Mouse (Mus musculus): ENCODE measurements around the gene Myo9b. TPM values are rescaled to one million over a fixed set of nuclear protein-coding genes. Genes with fewer than 3 reads are reported as not detected.
A peak's percentile ranks its signal among the peaks of the same experiment; 100 is the strongest.
"Not testable (repeated sequence)": the region's sequence is repeated elsewhere in the genome, so short reads cannot be mapped to it uniquely, and the experiment has no call there.

The Myo9b gene
- total RNA-seq, 2 experiments from 2014 or later: 33.7 to 33.8 TPM

- Histone ChIP-seq H3K27ac (no peak overlapping the region), H3K4me3 (no peak overlapping the region)
- no peak for TF ChIP-seq CTCF (conservative IDR thresholded peaks at IDR 0.05)
- DNase-seq (ENCODE audit: low spot score in 2 of 2): no peak
Observed at GRCm38 (mm10) chr8:71282621-71283020, 10.1 kb downstream of the Myo9b start.

GRCm38 (mm10) chr8:71286223-71286622 lies 13.7 kb downstream of the Myo9b start:
- H3K27ac ChIP-seq; DNase-seq (ENCODE audit: low spot score in 2 of 2); H3K4me3 ChIP-seq: not testable (repeated sequence)

- Histone ChIP-seq H3K27ac (no peak overlapping the region), H3K4me3 (no peak overlapping the region)
- peak; percentile 57 for TF ChIP-seq CTCF (conservative IDR thresholded peaks at IDR 0.05)
- DNase-seq (ENCODE audit: low spot score in 2 of 2): no peak
Observed at GRCm38 (mm10) chr8:71288441-71288949, 16.0 kb downstream of the Myo9b start.

DNA sequence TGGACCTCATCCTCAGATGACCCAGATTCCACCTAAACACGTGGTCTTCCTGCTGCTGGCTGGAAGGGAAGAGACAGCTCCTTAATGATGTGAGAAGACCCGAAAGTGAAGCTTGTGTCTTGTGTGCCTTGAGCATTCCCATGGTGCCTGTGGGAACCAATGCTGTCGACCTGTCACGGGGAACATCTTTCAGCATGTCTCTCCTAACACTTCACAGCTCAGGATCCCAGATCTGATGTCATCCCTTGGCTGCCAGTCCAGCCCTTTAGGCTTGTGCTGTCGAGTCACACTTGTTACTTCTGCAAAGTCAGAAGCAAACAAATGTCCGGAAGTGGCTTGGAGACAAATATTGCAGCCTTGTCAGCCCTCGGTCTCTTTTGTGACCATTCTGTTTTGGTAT lies 16.6 kb downstream of the Myo9b start:
- TF ChIP-seq CTCF (conservative IDR thresholded peaks at IDR 0.05): no peak
- Histone ChIP-seq H3K27ac (no peak overlapping the region), H3K4me3 (no peak overlapping the region)
- no peak for DNase-seq (ENCODE audit: low spot score in 2 of 2)

GRCm38 (mm10) chr8:71290211-71290610 lies 17.7 kb downstream of the Myo9b start:
- no peak for TF ChIP-seq CTCF (conservative IDR thresholded peaks at IDR 0.05)
- Histone ChIP-seq H3K4me3 (no peak overlapping the region), H3K27ac (no peak overlapping the region)
- DNase-seq (ENCODE audit: low spot score in 2 of 2): no peak

- no peak overlapping the region for H3K4me3 ChIP-seq
- TF ChIP-seq CTCF (conservative IDR thresholded peaks at IDR 0.05): no peak
- no peak for DNase-seq (ENCODE audit: low spot score in 2 of 2)
- no peak overlapping the region for H3K27ac ChIP-seq
Observed at GRCm38 (mm10) chr8:71290911-71291310, 18.4 kb downstream of the Myo9b start.

GRCm38 (mm10) chr8:71291351-71291750 lies 18.8 kb downstream of the Myo9b start:
- no peak for DNase-seq (ENCODE audit: low spot score in 2 of 2)
- H3K4me3 ChIP-seq: no peak overlapping the region
- TF ChIP-seq CTCF (conservative IDR thresholded peaks at IDR 0.05): no peak
- H3K27ac ChIP-seq: no peak overlapping the region

GRCm38 (mm10) chr8:71293930-71294329 lies 21.4 kb downstream of the Myo9b start:
- DNase-seq (ENCODE audit: low spot score in 2 of 2); H3K27ac ChIP-seq; H3K4me3 ChIP-seq: not testable (repeated sequence)

DNA sequence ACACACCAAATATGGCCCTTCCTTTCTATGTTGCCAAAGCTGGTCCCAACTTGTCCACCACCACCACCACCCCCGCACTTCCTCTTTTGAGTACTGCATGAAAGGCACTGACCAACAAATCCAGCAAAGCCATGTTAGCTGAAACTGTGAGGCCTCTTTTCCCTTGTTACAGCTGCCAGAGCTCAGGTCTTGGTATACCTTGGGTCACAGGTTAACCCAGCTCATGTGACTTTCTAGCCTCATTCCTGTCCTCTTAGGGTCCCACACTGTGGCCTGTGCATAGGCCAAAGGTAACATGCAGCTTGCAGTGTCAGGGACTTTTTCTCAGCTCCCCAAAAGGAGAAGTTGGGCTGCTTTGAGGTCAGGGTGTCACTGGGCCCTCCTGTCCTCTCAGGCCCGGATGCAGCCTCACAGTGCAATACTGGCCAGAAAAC lies 23.7 kb downstream of the Myo9b start:
- no peak for TF ChIP-seq CTCF (conservative IDR thresholded peaks at IDR 0.05)
- H3K27ac ChIP-seq: peak overlapping the region; percentile 32; the same call in 1 of the 2 replicates
- no peak overlapping the region for H3K4me3 ChIP-seq
- no peak for DNase-seq (ENCODE audit: low spot score in 2 of 2)

DNA sequence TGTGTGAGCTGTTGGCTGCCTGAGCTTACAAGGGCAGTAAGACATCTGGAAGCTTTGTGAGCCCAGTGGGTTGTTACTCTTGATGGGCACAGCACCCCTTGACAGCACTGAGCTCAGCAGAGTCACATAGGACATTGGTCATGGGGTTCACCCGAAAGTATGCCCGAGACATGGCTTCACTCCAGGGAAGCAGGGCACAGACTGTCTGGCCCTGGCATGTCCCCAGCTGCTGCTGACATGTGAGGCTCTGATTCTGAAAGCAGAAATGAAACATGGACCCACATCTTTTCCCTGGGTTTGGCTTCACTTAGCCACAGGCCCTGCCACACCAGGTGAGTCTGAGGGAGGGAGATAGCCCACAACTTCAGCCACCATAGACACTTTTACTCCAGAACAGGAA lies 24.3 kb downstream of the Myo9b start:
- DNase-seq (ENCODE audit: low spot score in 2 of 2): no peak
- TF ChIP-seq CTCF (conservative IDR thresholded peaks at IDR 0.05): no peak
- no peak overlapping the region for H3K4me3 ChIP-seq
- peak overlapping the region; percentile 32; the same call in 1 of the 2 replicates for H3K27ac ChIP-seq

- TF ChIP-seq CTCF (conservative IDR thresholded peaks at IDR 0.05): no peak
- Histone ChIP-seq H3K27ac (no peak overlapping the region), H3K4me3 (no peak overlapping the region)
- no peak for DNase-seq (ENCODE audit: low spot score in 2 of 2)
Observed at GRCm38 (mm10) chr8:71297439-71297838, 24.9 kb downstream of the Myo9b start.

- TF ChIP-seq CTCF (conservative IDR thresholded peaks at IDR 0.05): no peak
- DNase-seq (ENCODE audit: low spot score in 2 of 2): no peak
- Histone ChIP-seq H3K4me3 (no peak overlapping the region), H3K27ac (no peak overlapping the region)
Observed at GRCm38 (mm10) chr8:71299716-71300115, 27.2 kb downstream of the Myo9b start.

GRCm38 (mm10) chr8:71302788-71303187 lies 30.3 kb downstream of the Myo9b start:
- H3K4me3 ChIP-seq: no peak overlapping the region
- DNase-seq (ENCODE audit: low spot score in 2 of 2): no peak
- no peak for TF ChIP-seq CTCF (conservative IDR thresholded peaks at IDR 0.05)
- no peak overlapping the region for H3K27ac ChIP-seq

GRCm38 (mm10) chr8:71303632-71304031 lies 31.1 kb downstream of the Myo9b start:
- Histone ChIP-seq H3K27ac (no peak overlapping the region), H3K4me3 (no peak overlapping the region)
- TF ChIP-seq CTCF (conservative IDR thresholded peaks at IDR 0.05): no peak
- DNase-seq (ENCODE audit: low spot score in 2 of 2): no peak

DNA sequence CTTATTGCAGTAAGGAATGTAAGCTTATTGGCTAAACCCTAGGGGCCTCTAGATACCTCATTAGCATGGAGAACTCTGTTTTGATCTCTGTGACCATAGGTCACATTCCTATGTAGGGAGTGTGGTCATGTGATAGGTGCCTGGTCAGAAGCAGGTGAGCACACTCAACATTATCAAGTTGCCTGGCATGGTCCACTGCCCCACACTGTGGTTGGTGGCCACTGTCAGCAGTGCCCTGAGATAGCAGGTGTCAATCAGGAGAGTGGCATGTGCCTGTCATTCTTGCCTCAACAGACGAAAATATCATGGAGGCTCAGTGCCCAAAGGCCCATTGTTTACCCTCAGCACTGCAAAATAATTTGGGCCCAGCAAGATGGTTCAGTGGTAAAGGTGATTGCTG lies 33.5 kb downstream of the Myo9b start:
- Histone ChIP-seq H3K27ac (no peak overlapping the region), H3K4me3 (no peak overlapping the region)
- no peak for TF ChIP-seq CTCF (conservative IDR thresholded peaks at IDR 0.05)
- no peak for DNase-seq (ENCODE audit: low spot score in 2 of 2)

All from layer of hippocampus, adult 2 months (tissue).